Mouse (Mus musculus): ENCODE data around the gene Ganc.

DNA sequence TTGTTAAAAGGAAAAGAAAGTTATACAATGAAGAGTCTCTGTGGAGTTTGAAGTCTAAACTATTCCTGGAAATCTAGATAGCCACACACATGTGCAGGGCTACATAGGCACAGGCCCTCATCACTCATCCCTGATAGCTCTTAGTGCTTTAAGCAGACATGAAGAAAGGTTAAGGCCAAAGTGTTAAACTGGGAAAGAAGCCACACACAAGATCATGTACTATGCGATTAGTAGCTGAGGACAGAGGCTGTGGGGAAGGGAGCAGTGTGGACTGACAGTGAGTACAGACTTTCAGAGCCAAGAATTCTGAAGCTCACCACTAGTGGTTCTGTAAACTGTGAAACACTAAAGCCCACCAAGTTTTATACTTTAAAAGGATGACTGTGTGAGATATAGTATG is 12.8 kb upstream of the Ganc start:
- TF ChIP-seq EP300 (IDR thresholded peaks at IDR 0.05; ENCODE audit: low read depth): no peak
- no peak for TF ChIP-seq CTCF (IDR thresholded peaks at IDR 0.05; ENCODE audit: low read depth)
